Mouse (Mus musculus): ENCODE data around the gene Nkx6-2.
A peak's percentile ranks its signal among the peaks of the same experiment; 100 is the strongest.

Nkx6-2 gene

GRCm38 (mm10) chr7:139582595-139582994, at the start of gene Nkx6-2:
Nkx6-2 (minus strand) TSS chr7:139582797.
- DNase-seq: peak; percentile 39

DNA sequence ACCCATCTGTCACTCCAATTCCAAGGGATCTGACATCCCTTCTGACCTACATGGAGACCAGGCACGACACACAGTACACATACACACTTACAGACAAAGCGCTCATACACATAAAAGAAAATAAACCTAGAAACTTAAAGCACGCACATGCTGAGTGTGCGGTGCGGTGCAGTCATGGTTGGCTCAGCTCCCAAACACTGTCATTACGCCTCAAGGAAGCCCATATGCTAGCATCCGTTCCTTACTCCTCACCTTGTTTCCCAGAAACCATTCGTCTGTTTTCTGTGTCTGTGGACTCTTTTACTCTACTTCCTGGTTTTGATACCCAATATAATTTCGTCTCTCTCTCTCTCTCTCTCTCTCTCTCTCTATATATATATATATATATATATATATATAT, 42.6 kb upstream of the Nkx6-2 start:
- DNase-seq: no peak

DNA sequence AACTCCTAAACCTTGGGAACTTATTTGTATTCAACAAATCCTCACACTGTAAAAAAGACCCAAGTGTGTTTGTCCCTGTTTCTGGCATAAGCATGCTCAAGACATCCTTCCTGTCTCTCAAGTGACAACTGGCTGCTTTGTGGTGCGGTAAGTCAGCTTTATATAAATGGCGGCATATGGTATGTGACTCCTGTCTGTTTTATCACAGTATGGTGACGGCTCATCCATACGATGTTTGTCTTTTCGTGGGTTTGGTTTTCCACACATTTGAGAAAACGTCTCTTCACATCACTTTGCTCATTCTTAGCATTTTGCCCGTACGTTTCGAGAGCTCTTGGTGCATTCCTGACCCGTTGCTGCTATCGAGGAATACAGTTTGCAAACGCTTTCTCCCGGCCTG, 40.0 kb upstream of the Nkx6-2 start:
- no peak for DNase-seq

DNA sequence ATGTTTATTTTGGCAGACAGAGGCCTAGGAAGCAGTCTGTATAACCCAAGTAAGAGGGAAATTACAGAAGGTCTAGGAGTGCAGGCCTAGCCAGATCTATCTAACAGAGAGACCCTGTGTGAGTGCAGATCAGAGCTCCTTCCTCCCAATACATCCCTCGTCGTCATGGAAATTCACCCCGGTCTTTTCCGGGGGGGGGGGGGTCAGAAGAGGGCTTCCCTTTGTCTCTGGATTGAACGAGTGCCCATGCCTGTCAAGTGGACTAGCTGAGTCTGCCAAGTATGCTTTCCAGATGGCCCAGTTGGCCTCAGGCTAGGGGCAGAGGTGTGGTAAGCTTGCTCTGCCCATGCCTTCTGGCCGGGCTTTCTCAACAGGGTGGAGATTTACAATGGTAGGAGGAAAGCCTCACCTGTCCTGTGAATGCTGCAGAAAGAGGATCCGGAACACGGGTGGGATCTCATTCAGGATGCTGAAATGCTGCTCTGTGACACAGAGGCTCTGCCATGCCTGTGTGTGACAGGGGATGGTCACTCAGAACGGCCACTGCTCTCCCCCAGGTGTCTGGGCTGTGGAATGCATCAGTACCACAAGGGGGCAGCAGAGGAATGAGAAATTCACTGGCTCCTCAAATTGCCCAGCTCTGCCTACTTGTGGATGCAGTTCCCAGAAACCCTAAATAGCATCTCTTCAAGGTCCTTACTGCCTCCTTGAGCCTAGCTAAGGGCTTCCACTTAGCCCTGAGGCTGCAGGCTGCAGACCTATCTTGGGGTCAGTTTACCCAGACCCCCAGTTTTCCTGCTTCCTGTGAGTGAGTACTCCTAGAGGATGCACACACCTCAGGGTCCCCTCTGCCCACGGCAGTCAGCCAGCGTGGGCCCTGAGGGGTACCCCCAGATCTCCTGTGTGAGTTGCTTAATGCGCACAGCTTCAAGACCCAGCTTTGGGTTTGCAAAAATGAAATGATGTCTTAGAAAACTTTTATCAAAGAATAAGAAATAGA, 33.5 kb upstream of the Nkx6-2 start:
- peak; percentile 57 for DNase-seq

- no peak for DNase-seq
These were observed 27.7 kb upstream of the Nkx6-2 start for GRCm38 (mm10) chr7:139610328-139610727.

DNA sequence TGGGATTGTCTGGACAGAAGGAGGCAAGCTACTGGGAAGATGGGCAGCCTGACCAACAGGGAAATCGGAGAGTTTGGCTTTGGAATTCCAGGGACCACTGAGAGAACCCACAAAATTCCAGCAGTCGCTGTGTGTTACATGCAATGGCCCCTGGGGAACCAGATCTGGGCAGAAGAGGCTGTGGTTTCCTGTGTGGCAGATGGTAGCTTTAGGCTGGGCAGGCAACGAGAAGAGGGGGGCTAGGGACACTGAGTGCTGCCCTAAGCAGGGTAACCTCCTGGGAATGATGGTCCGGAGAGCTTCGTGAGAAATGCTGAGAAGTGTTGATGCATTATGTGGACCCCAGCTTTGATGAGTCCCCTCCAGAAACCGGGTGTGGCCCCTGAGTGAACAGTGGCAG, 13.3 kb upstream of the Nkx6-2 start:
- DNase-seq: no peak

DNA sequence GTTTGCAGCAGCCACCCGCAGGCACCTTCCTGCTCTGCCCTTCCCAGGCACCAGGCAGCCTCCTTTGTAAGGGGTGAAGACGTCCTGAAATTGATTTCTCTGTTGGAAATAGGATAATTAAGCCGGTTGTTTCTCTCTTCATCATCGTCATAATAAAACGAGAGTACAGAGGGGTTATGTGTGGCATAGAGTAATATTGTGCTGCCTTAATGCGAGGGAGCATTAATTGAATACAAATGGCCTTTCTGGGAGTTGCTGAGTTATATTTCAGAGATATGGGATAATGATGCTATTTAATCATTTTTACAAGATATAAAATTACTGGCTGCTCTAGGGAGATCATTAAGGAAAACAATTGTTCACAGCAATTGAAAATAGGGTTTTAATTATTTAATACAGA, 12.7 kb upstream of the Nkx6-2 start:
- DNase-seq: no peak

DNA sequence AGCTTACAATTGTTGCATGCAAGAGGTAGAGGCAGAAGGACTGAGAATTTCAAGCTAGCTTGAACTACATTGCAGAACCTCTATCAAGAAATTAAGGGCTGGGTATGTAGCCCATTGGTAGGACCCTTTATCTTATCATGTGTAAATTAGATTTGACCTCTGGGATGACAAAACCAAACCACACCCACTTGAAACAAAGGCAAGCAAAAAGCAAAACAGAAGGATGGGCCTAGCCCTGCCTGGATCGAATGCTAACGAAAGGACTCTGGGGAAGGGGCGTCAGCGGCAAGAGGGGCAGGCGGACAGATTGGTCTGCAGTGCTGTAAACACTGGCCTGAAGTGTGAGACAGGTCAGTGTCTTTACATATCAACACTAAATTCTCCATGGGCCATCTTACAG, 8.7 kb upstream of the Nkx6-2 start:
- no peak for DNase-seq

DNA sequence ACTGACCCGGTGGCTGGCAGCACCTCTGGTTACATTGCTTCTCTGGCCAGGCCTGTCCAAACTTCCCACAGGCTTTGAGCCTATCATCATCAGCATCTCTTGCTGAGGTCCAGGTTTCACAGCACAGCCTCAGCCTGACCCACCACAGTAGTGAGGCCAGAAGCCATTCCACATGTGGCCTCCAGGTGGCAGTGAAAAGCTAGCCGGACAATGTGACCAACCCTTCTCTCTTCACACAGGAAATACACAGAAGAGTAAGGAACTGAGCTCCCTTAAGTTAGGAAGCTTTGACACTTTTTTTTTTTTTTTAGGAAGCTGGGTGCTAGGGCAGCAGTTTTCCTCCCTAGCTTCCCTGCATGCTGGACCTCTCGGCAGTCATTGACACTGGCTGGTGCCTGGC, 7.7 kb upstream of the Nkx6-2 start:
- peak; percentile 46 for DNase-seq

GRCm38 (mm10) chr7:139587919-139588318, 5.3 kb upstream of the Nkx6-2 start:
- no peak for DNase-seq

DNA sequence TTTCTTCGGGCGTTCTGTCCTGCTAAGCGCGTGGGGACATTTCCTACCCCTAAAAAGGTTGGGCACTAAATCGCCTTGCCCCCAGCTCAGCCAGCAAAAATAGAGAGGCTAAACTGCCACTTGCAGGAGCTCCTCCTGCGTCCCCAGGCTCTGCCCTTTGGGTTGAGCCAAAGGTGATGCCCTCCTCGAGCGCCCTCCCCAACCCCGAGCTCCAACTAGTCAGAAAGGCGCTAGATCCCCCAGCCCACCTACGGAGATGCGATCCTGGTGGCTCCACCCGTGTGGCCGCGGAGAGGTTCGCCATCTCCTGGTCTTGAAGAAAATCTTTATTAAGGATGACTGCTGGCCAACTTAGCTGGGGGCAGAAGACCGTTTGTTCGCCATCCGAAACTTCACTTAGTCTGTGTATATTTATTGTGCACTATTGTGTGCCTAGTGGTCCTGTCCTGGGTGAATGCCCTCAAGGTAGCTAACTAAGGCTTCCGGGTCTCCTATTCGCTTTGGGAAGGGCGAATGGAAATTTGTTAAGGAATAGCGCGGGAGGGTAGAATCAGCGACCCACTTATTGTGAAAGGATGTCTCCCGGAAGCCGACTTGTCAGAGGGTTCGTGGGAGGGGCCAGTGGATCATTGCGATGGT, 2.7 kb upstream of the Nkx6-2 start:
- DNase-seq: no peak

DNA sequence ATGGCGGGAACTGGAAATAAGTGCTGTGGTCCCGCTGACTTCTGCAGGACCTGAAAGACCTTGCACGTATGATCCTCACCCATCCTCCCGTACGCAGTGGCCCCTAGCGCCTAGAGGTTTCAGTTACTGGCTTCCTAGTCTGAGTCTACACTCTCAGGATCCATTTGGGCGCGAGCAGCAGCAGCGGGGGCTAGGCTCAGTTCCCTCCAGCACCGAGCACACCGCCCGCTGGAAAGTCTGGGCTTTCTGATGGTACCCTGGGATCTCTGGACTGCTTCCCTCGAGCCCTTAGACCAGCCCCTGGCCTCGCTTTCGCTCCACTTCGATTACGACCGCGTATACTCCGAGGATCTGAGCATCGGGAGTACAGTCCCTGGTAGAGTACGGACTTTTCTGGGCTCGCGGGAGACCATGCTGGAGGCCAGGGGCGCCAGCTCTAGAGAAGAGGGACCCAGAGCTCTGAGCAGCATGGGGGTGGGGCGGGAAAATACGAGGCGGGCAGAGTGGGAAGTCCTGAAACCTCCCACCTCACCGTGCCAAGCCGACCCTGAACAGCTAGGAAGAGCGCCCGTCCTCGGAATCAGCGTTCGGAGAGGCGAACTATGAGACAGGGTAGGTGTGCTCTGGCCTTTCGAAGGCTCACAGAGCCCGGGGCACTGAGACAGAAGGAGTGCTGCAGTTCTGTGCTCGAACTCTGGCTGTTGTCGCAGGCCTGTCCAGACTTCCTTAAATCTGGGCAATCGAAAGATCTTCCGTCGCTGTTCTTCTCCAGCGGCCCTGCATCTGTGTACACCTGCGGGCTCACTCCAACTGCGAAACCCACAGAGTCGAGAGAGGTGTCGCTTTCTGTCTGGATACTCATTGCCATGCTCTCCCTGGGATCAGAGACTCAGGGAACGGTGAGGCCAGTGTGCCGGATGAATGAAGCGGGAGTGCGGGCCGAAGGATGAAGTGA, 1.9 kb upstream of the Nkx6-2 start:
- DNase-seq: peak; percentile 23

GRCm38 (mm10) chr7:139583094-139583737, 619 bp upstream of the Nkx6-2 start:
- no peak for DNase-seq

GRCm38 (mm10) chr7:139581801-139582571, 611 bp downstream of the Nkx6-2 start:
- DNase-seq: peak; percentile 27

DNA sequence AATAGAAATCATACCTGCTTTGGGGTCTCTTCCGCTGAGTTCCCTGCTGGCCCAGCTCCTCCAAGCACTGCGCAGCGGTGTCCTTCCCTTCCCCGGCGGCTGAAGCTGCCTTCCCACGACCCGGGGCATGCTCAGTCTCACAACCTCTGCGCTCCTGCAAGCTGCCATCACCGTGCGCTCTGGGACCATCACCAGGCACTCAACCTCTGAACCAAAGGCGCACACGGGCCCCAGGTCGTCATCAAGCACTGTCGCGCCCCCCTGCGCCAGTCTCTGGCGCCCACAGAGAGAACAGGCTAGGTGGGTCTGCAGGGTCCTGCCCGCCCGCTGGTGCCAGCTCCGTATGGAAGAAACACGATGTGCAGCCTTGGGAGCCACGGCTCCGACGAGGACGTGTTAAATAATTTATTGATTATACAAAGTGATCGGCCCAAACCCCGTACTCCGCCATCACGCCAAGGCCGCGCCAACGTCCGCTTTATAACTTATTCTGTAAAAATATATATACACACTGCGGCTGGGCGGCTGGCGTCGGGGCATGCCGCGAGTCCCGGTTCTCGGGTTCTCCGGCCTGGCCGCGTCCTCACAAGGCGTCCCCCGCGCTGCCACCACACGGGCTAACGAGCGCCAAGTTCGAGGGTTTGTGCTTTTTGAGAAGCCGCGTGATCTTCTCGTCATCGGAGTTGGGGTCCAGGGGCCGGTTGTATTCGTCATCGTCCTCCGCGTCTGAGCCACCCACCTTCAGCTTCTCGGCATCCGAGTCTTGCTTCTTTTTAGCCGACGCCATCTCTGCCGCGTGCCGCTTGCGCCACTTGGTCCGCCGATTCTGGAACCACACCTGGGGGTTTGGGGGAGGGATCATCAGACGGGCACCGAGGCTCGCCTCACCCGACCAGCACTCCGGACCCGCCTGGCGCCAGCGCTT, 1.5 kb downstream of the Nkx6-2 start:
- DNase-seq: no peak

GRCm38 (mm10) chr7:139579261-139579905, 3.2 kb downstream of the Nkx6-2 start:
- DNase-seq: no peak

DNA sequence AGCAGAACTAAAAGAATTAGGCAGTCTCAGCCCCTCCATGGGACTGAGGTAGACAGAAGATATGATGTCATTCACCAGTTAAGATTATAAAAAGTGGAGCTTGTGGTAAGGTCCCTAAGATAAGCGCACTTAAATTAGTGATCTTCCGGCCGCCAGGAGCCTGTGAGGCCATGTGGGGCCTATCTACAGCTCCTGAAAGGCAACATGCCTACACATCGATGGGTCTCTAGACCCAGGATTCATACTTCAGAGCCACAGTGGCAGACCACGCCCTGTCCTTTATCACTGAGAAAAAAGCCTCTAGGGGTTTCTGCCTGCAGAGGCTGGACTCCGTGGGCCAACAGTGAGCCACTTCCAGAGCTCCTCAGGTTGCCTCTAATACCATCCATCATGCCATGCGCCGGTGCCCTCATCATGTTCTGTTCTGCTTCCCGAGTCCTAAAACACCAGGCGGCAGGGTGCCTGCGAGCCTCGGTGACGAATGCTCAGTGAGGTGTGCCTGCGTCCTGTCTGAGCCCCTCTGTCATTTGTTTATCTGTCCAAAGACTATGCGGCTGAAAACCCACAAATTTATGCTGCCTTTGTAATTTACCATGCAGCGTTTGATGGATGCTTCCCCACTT, 6.4 kb downstream of the Nkx6-2 start:
- DNase-seq: no peak

DNA sequence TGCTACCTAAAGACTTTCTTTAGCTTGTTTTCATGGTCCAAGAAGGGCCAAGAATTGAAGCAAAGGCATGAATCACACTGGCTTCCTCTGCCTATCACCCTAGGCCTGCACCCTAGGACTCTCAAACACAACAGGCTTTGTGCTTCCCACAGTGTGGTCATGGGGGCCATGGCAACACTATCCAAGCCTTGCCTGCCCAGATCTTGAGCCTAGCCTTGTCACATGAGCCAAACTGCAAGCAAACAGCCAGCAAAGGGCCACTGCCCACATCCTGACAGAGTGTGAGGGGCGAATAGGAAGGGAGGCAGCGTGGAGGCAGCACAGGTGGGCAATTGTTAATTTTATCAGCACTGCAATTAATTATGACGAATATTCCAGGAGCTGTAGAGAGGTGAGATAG, 9.9 kb downstream of the Nkx6-2 start:
- DNase-seq: no peak

DNA sequence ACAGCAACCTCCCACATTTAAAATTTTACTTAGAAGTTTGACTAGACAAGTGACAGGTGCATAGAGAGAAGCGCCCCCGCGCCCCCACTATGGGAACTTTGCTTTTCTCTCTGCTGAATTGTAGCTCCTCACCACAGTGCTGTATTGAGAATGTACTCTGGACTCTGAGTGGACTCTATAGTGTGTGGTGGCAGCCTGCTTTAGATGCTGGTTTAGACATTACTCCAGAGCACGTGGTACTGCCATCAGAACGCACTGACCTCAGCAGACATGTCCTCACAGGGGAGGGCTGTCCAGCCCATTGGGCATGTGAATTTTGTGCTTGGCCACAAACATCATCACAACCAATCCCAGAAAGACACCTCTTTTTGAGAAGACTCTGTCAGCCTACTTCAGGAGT, 11.8 kb downstream of the Nkx6-2 start:
- no peak for DNase-seq

DNA sequence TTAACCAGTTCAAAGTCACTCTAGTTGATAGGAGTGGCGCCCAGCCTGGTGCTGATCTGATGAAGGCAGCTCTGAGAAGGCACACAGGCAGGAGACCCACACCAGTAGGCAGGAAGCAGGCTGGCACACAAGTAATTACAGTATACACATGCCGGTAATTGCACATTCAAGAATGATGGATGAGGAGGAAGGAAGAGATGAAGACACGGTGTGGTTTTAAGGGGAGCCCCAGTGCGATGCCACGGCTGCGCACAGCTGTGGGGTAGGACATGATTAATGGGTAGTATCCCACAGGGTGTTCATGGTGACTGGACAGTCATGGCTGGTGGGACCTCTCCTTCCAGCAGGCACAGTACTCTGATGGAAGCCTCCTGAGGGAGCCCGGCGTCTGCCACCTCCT, 16.1 kb downstream of the Nkx6-2 start:
- no peak for DNase-seq
